Mouse (Mus musculus) forebrain, postnatal 0 days (tissue): ENCODE measurements at regions not wholly inside any gene's neighbourhood (a gene's known extent, or its start where the extent isn't known, plus 50 kb on each side); places are given as distances from the start of the nearest gene placed in this dataset.

ENCODE experiments used
- ATAC-seq: fragments of 200-750 bp; cut with Nextera tagmentation; 2 replicates; pipeline ENCODE4 v1.8.0; 2017; ENCODE audit warnings: mild to moderate bottlenecking, moderate library complexity
- DNase-seq: peaks from one replicate; pipeline ENCODE4 v3.0.0-alpha.2; 2015
- H3K27ac ChIP-seq: fragments of 300-500 bp; sonication (generic); 2 replicates; pipeline ENCODE4 v1.5.1; 2014; ENCODE audit warnings: low read depth, mild to moderate bottlenecking, antibody characterized with exemption, low read length, moderate library complexity, mixed read lengths
- H3K27me3 ChIP-seq: fragments of 300-500 bp; sonication (generic); 2 replicates; pipeline ENCODE4 v1.6.1; 2014; ENCODE audit warnings: mild to moderate bottlenecking, low read length, mixed read lengths; ENCODE audit not compliant: insufficient read depth
- H3K36me3 ChIP-seq: fragments of 300-500 bp; sonication (generic); 2 replicates; pipeline ENCODE4 v1.6.1; 2014; ENCODE audit warnings: mild to moderate bottlenecking, moderate library complexity; ENCODE audit not compliant: insufficient read depth
- H3K4me1 ChIP-seq: fragments of 300-500 bp; sonication (generic); 2 replicates; pipeline ENCODE4 v1.6.1; 2014; ENCODE audit warnings: antibody characterized with exemption; ENCODE audit not compliant: insufficient read depth
- H3K4me2 ChIP-seq: fragments of 300-500 bp; sonication (generic); 2 replicates; pipeline ENCODE4 v1.6.1; 2014; ENCODE audit warnings: low read depth, mild to moderate bottlenecking, moderate library complexity
- H3K4me3 ChIP-seq: fragments of 300-500 bp; sonication (generic); 2 replicates; pipeline ENCODE4 v1.5.1; 2014; ENCODE audit warnings: low read depth, low read length, mixed read lengths
- H3K9ac ChIP-seq: fragments of 300-500 bp; sonication (generic); 2 replicates; pipeline ENCODE4 v1.6.1; 2014; ENCODE audit warnings: mild to moderate bottlenecking
- H3K9me3 ChIP-seq: fragments of 300-500 bp; sonication (generic); 2 replicates; pipeline ENCODE4 v1.6.1; 2016; ENCODE audit warnings: low read length
- CTCF ChIP-seq: sonication (generic); IDR thresholded peaks from 2 replicates; pipeline ENCODE4 v1.5.1; 2016; ENCODE audit warnings: antibody characterized with exemption, control low read depth, low read depth
- WGBS: fragments of 180-500 bp; shearing (Covaris S2); extraction: QIAGEN DNeasy Blood & Tissue Kit; methylation state at CpG from one replicate; pipeline ENCODE4 v1.1.7; 2014; 5-methylcytosine and 5-hydroxymethylcytosine counted together

GRCm38 (mm10) chr16:51580525-51580924 is 450.5 kb upstream of the Cblb start:
- Histone ChIP-seq H3K27ac (no peak overlapping the region), H3K36me3 (no peaks in the 10 kb centered on the region), H3K4me1 (no peaks in the 10 kb centered on the region), H3K9ac (no peak overlapping the region), H3K4me2 (no peak overlapping the region), H3K27me3 (no peaks in the 10 kb centered on the region), H3K9me3 (no peaks in the 10 kb centered on the region), H3K4me3 (no peak overlapping the region)
- ATAC-seq: no peak
- no peak for TF ChIP-seq CTCF
- DNase-seq: no peak
- 49% methylated on average over 1 of the region's 1 CpGs for WGBS

- Histone ChIP-seq H3K9ac (no peak overlapping the region), H3K27ac (no peak overlapping the region), H3K4me1 (no peaks in the 10 kb centered on the region), H3K4me3 (no peak overlapping the region), H3K27me3 (no peaks in the 10 kb centered on the region), H3K4me2 (no peak overlapping the region), H3K9me3 (no peaks in the 10 kb centered on the region), H3K36me3 (no peaks in the 10 kb centered on the region)
- no peak for ATAC-seq
- no peak for DNase-seq
- no peak for TF ChIP-seq CTCF
- WGBS: 14% methylated on average over 2 of the region's 2 CpGs
Observed at GRCm38 (mm10) chr16:51589924-51590397, 441.1 kb upstream of the Cblb start.

- H3K9ac ChIP-seq: no peak overlapping the region
- no peak overlapping the region for H3K27ac ChIP-seq
- ATAC-seq: no peak
- H3K4me1 ChIP-seq: no peaks in the 10 kb centered on the region
- DNase-seq: no peak
- no peaks in the 10 kb centered on the region for H3K9me3 ChIP-seq
- no peak for TF ChIP-seq CTCF
- no peak overlapping the region for H3K4me3 ChIP-seq
- no peak overlapping the region for H3K4me2 ChIP-seq
- no peaks in the 10 kb centered on the region for H3K27me3 ChIP-seq
- no peaks in the 10 kb centered on the region for H3K36me3 ChIP-seq
Observed at GRCm38 (mm10) chr16:51617579-51617978, 413.4 kb upstream of the Cblb start.

- no peak overlapping the region for H3K27ac ChIP-seq
- 89% methylated on average over 1 of the region's 1 CpGs for WGBS
- H3K4me3 ChIP-seq: no peak overlapping the region
- DNase-seq (no peak), ATAC-seq (no peak)
- H3K27me3 ChIP-seq: no peaks in the 10 kb centered on the region
- no peak overlapping the region for H3K9ac ChIP-seq
- no peak overlapping the region for H3K4me2 ChIP-seq
- TF ChIP-seq CTCF: no peak
- no peaks in the 10 kb centered on the region for H3K4me1 ChIP-seq
- H3K9me3 ChIP-seq: no peaks in the 10 kb centered on the region
- H3K36me3 ChIP-seq: no peaks in the 10 kb centered on the region
Observed at GRCm38 (mm10) chr16:51646646-51647045, 384.4 kb upstream of the Cblb start.

GRCm38 (mm10) chr16:51650100-51650499 is 380.9 kb upstream of the Cblb start:
- WGBS: 77% methylated on average over 5 of the region's 5 CpGs
- Histone ChIP-seq H3K36me3 (no peaks in the 10 kb centered on the region), H3K9ac (no peak overlapping the region), H3K9me3 (no peaks in the 10 kb centered on the region), H3K4me1 (no peaks in the 10 kb centered on the region), H3K27me3 (no peaks in the 10 kb centered on the region), H3K4me2 (no peak overlapping the region), H3K4me3 (no peak overlapping the region), H3K27ac (no peak overlapping the region)
- DNase-seq (no peak), ATAC-seq (no peak)
- no peak for TF ChIP-seq CTCF

- Histone ChIP-seq H3K27me3 (no peaks in the 10 kb centered on the region), H3K27ac (no peak overlapping the region), H3K9ac (no peak overlapping the region), H3K9me3 (no peaks in the 10 kb centered on the region), H3K4me2 (no peak overlapping the region), H3K4me3 (no peak overlapping the region), H3K36me3 (no peaks in the 10 kb centered on the region), H3K4me1 (no peaks in the 10 kb centered on the region)
- ATAC-seq: no peak
- 95% methylated on average over 5 of the region's 5 CpGs for WGBS
- no peak for DNase-seq
- TF ChIP-seq CTCF: no peak
Observed at GRCm38 (mm10) chr16:51650683-51651082, 380.3 kb upstream of the Cblb start.

- no peaks in the 10 kb centered on the region for H3K27me3 ChIP-seq
- H3K4me2 ChIP-seq: no peak overlapping the region
- H3K9me3 ChIP-seq: no peaks in the 10 kb centered on the region
- TF ChIP-seq CTCF: no peak
- no peak overlapping the region for H3K4me3 ChIP-seq
- H3K9ac ChIP-seq: no peak overlapping the region
- ATAC-seq: no peak
- 84% methylated on average over 1 of the region's 1 CpGs for WGBS
- DNase-seq: no peak
- H3K36me3 ChIP-seq: no peaks in the 10 kb centered on the region
- H3K4me1 ChIP-seq: no peaks in the 10 kb centered on the region
- H3K27ac ChIP-seq: no peak overlapping the region
Observed at GRCm38 (mm10) chr16:51661693-51662092, 369.3 kb upstream of the Cblb start.

GRCm38 (mm10) chr16:51664325-51664724 is 366.7 kb upstream of the Cblb start:
- no peak overlapping the region for H3K4me3 ChIP-seq
- no peak overlapping the region for H3K27ac ChIP-seq
- TF ChIP-seq CTCF: no peak
- H3K4me1 ChIP-seq: no peaks in the 10 kb centered on the region
- H3K4me2 ChIP-seq: no peak overlapping the region
- H3K36me3 ChIP-seq: no peaks in the 10 kb centered on the region
- H3K9ac ChIP-seq: no peak overlapping the region
- WGBS: 34% methylated on average over 2 of the region's 2 CpGs
- 0 out of 2 replicates have a peak, but pooled peaks cover 5% of the 10 kb centered on the region for H3K9me3 ChIP-seq
- ATAC-seq (no peak), DNase-seq (no peak)
- no peaks in the 10 kb centered on the region for H3K27me3 ChIP-seq
